Mouse (Mus musculus) testis, adult 2 months (tissue): ENCODE measurements around the gene Tmem256.

Experiments used
- CTCF ChIP-seq: fragments of 200-500 bp; IDR thresholded peaks from 2 replicates; pipeline ENCODE4 v1.5.1; 2012; ENCODE audit warnings: low read depth, mild to moderate bottlenecking, inconsistent platforms, low read length, moderate library complexity; ENCODE audit not compliant: control insufficient read depth, insufficient read depth, insufficient replicate concordance
- POLR2A ChIP-seq: fragments of 200-500 bp; IDR thresholded peaks from 2 replicates; pipeline ENCODE4 v1.6.1; 2012; ENCODE audit warnings: low read depth, mild to moderate bottlenecking, inconsistent platforms, low read length, moderate library complexity; ENCODE audit not compliant: control insufficient read depth

- TF ChIP-seq POLR2A = no peak; the same call in 1 of the 2 replicates
- TF ChIP-seq CTCF = no peak
Measured at GRCm38 (mm10) chr11:69837952-69838713, at the start of gene Tmem256.
